Mouse (Mus musculus): Measurements from ENCODE around the gene Prkaca. TPM values are rescaled to one million over a fixed set of nuclear protein-coding genes. Genes with fewer than 3 reads are reported as not detected.

Gene Prkaca
- polyA plus RNA-seq, 1 experiment = 81.8 TPM

DNA sequence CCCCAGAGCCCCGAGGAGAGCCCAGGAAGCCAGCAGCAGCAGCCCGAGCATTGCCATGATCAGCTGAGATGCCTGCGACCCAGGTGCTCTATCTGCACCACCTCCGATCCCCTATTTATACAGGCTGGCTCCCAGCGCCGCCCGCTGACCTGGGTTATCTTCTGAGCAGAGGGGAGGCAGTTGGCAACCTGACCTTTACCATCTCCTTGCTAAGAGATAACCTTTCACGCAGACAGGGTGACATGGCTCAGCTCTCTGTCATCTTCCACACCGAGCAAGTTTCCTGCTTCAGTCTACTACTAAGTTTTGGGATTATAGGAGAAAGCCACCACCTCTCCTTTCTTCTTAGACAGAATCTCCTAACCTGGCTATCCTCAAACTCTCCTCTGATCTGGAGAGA is 72.1 kb downstream of the Prkaca start, which contains the start of gene Rln3:
TSS of gene Rln3 (minus strand) at position 101 of the 400 bp plus-strand sequence.
- H3K27ac ChIP-seq (ENCODE audit: insufficient read depth, low read depth, low read length) = no peak within 1 kb of the TSS
- no peak within 1 kb of the TSS for H3K4me3 ChIP-seq (ENCODE audit: insufficient read depth, low read length)
- no peak for TF ChIP-seq CTCF (IDR thresholded peaks at IDR 0.05; ENCODE audit: low read depth, low read length)
- no peak for TF ChIP-seq POLR2A (IDR thresholded peaks at IDR 0.05; ENCODE audit: borderline replicate concordance, low read depth, low read length)
- H3K4me1 ChIP-seq (ENCODE audit: control insufficient read depth, insufficient read depth, low read length) = peaks cover 2% of the 10 kb centered on the region; the same call in 1 of the 2 replicates

Other genes with a start within 250 kb of the Prkaca start
- gene Adgre5, start 231.7 kb upstream of the Prkaca start, polyA plus RNA-seq (2012; ENCODE audit: insufficient read depth, insufficient read length, missing spikeins) = 55.5 and 62.9 TPM in 2 replicates
- 0.31 and 2.0 TPM in 2 replicates for gene Adgrl1, start 72.9 kb upstream of the Prkaca start, polyA plus RNA-seq (2012; ENCODE audit: insufficient read depth, insufficient read length, missing spikeins)
- gene Gm10644, start 17.8 kb upstream of the Prkaca start, polyA plus RNA-seq (2012; ENCODE audit: insufficient read depth, insufficient read length, missing spikeins) = 0.98 and 1.3 TPM in 2 replicates
- gene Asf1b, start 17.5 kb upstream of the Prkaca start, polyA plus RNA-seq (2012; ENCODE audit: insufficient read depth, insufficient read length, missing spikeins) = 41.3 and 42.9 TPM in 2 replicates
- 70.3 and 82.9 TPM in 2 replicates for gene Samd1, start 24.7 kb downstream of the Prkaca start, polyA plus RNA-seq (2012; ENCODE audit: insufficient read depth, insufficient read length, missing spikeins)
- 0.56 TPM in 1 of 2 replicates, not detected in the other for gene 1700067K01Rik, start 28.5 kb downstream of the Prkaca start, polyA plus RNA-seq (2012; ENCODE audit: insufficient read depth, insufficient read length, missing spikeins)
- 2.4 and 2.8 TPM in 2 replicates for gene 2210011C24Rik, start 39.2 kb downstream of the Prkaca start, polyA plus RNA-seq (2012; ENCODE audit: insufficient read depth, insufficient read length, missing spikeins)
- not detected in 2 replicates for gene Palm3, start 48.5 kb downstream of the Prkaca start, polyA plus RNA-seq (2012; ENCODE audit: insufficient read depth, insufficient read length, missing spikeins)
- gene Il27ra, start 69.6 kb downstream of the Prkaca start, polyA plus RNA-seq (2012; ENCODE audit: insufficient read depth, insufficient read length, missing spikeins) = 0.68 and 1.7 TPM in 2 replicates
- not detected in 2 replicates for gene Rln3, start 72.0 kb downstream of the Prkaca start, polyA plus RNA-seq (2012; ENCODE audit: insufficient read depth, insufficient read length, missing spikeins)
- 0.58 and 1.0 TPM in 2 replicates for gene Gm10643, start 92.1 kb downstream of the Prkaca start, polyA plus RNA-seq (2012; ENCODE audit: insufficient read depth, insufficient read length, missing spikeins)
- 17.2 TPM in 2 replicates for gene Rfx1, start 93.8 kb downstream of the Prkaca start, polyA plus RNA-seq (2012; ENCODE audit: insufficient read depth, insufficient read length, missing spikeins)
- 17.2 and 23.7 TPM in 2 replicates for gene Dcaf15, start 131.8 kb downstream of the Prkaca start, polyA plus RNA-seq (2012; ENCODE audit: insufficient read depth, insufficient read length, missing spikeins)
- gene Podnl1, start 153.0 kb downstream of the Prkaca start, polyA plus RNA-seq (2012; ENCODE audit: insufficient read depth, insufficient read length, missing spikeins) = 0.39 and 0.74 TPM in 2 replicates
- 23.6 and 28.8 TPM in 2 replicates for gene Cc2d1a, start 174.9 kb downstream of the Prkaca start, polyA plus RNA-seq (2012; ENCODE audit: insufficient read depth, insufficient read length, missing spikeins)
- gene 4930432K21Rik, start 175.0 kb downstream of the Prkaca start, polyA plus RNA-seq (2012; ENCODE audit: insufficient read depth, insufficient read length, missing spikeins) = 0.49 and 1.2 TPM in 2 replicates
- gene Nanos3, start 212.2 kb downstream of the Prkaca start, polyA plus RNA-seq (2012; ENCODE audit: insufficient read depth, insufficient read length, missing spikeins) = not detected in 2 replicates

Data from bone marrow macrophage, adult 2 months (primary cell).